Mouse (Mus musculus): ENCODE measurements around the gene Dhx35.

The Dhx35 gene

DNA sequence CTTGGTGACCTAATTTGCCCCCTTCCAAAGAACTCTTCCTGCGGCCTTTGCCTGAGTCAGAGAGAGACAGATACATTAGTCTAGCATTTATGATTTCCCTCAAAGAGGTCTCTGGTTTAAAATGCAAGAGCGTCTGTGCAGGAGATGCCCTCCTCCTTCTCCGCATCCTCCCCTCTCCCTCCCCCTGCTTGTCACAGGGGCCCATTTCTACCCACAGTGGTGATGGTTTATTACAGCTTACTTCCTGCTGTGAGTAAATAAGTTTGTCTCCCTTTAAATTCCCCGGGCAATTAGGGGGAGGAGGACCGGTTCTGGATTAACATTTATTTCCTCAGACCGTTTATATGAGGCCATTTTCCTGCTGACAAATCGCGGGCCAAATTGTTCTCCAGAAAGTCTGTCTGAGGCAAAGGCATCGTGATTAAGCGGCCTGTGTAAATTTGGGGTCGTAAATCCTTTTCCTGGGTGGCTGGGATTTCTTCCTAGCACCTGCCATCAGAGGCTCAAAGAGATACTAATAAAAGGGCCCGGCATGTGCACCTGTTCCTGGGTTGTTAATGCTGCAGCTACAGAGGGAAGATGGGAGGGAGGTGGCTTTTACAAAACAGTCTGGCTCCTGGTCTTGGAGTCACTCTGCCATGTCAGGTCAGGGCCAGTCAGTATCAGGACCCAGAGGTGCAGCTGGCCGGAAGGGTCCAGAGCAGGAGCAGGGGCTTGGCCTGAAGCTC, 104.0 kb downstream of the Dhx35 start:
- no peak for DNase-seq
